Mouse (Mus musculus): ENCODE results near the gene Cap1.

GRCm38 (mm10) chr4:122914186-122914585 lies 28.3 kb upstream of the Cap1 start:
- no peak for TF ChIP-seq CTCF (IDR thresholded peaks at IDR 0.05; ENCODE audit: low read depth)
- no peak for TF ChIP-seq EP300 (IDR thresholded peaks at IDR 0.05; ENCODE audit: low read depth)

Measured in liver, postnatal 0 days (tissue).